Mouse (Mus musculus) adrenal gland, postnatal 0 days (tissue): ENCODE measurements around the gene Macc1. TPM values are rescaled to one million over a fixed set of nuclear protein-coding genes. Genes with fewer than 3 reads are reported as not detected.

Experiments
- polyA plus RNA-seq: library from polyadenylated mRNA; unstranded; fragments of >200 nt; fragmentation: Nextera tagmentation; extraction: Ambion mirVana; gene quantifications from 2 replicates; pipeline ENCODE4 v1.2.1, GENCODE M21; 2015

Macc1 gene
- 0.06 TPM in 1 of 2 replicates, not detected in the other for polyA plus RNA-seq

GRCm38 (mm10) chr12:119313970-119314369, at the start of gene Macc1:
Gene Macc1 (plus strand): TSS chr12:119314270.

Other genes starting within 250 kb of the Macc1 start
- gene Itgb8, start 75.5 kb upstream of the Macc1 start, polyA plus RNA-seq, result 2.5 and 3.9 TPM in 2 replicates